Mouse (Mus musculus) embryonic facial prominence, embryonic 13.5 days (tissue): ENCODE measurements around the gene Bcl9l. TPM values are rescaled to one million over a fixed set of nuclear protein-coding genes. Genes with fewer than 3 reads are reported as not detected.

Experiments used
- ATAC-seq: fragments of 200-750 bp; cut with Nextera tagmentation; 2 replicates; pipeline ENCODE4 v1.8.0; 2017; ENCODE audit warnings: low read depth; ENCODE audit not compliant: insufficient number of reproducible peaks, insufficient read depth, low FRiP score, low TSS enrichment
- H3K27ac ChIP-seq: fragments of 300-500 bp; sonication (generic); 2 replicates; pipeline ENCODE4 v1.5.1; 2015; ENCODE audit warnings: moderate library complexity, mild to moderate bottlenecking, inconsistent platforms
- H3K27me3 ChIP-seq: fragments of 300-500 bp; sonication (generic); 2 replicates; pipeline ENCODE4 v1.6.1; 2015; ENCODE audit warnings: mild to moderate bottlenecking, inconsistent platforms
- H3K36me3 ChIP-seq: fragments of 300-500 bp; sonication (generic); 2 replicates; pipeline ENCODE4 v1.6.1; 2015; ENCODE audit warnings: mild to moderate bottlenecking, inconsistent platforms
- H3K4me1 ChIP-seq: fragments of 300-500 bp; sonication (generic); 2 replicates; pipeline ENCODE4 v1.6.1; 2015; ENCODE audit warnings: inconsistent platforms
- H3K4me2 ChIP-seq: fragments of 300-500 bp; sonication (generic); 2 replicates; pipeline ENCODE4 v1.6.1; 2015; ENCODE audit warnings: moderate library complexity, mild to moderate bottlenecking, inconsistent platforms
- H3K4me3 ChIP-seq: fragments of 300-500 bp; sonication (generic); 2 replicates; pipeline ENCODE4 v1.5.1; 2015; ENCODE audit warnings: mild to moderate bottlenecking, inconsistent platforms
- H3K9ac ChIP-seq: fragments of 300-500 bp; sonication (generic); 2 replicates; pipeline ENCODE4 v1.6.1; 2015; ENCODE audit warnings: mild to moderate bottlenecking, inconsistent platforms
- H3K9me3 ChIP-seq: fragments of 300-500 bp; sonication (generic); 2 replicates; pipeline ENCODE4 v1.6.1; 2016; ENCODE audit warnings: inconsistent platforms
- WGBS: fragments of 180-500 bp; shearing (Covaris S2); methylation state at CpG from one replicate; pipeline ENCODE4 v1.1.7; 2015; ENCODE audit warnings: mixed read lengths; 5-methylcytosine and 5-hydroxymethylcytosine counted together
- polyA plus RNA-seq: library from polyadenylated mRNA; unstranded; fragments of >200 nt; fragmentation: Nextera tagmentation; extraction: Ambion mirVana; gene quantifications from 2 replicates; pipeline ENCODE4 v1.2.1, GENCODE M21; 2015

Gene Bcl9l
- polyA plus RNA-seq, 1 experiment from 2014 or later, result 18.2 TPM

- H3K27me3 ChIP-seq, result no peaks in the 10 kb centered on the region
- peaks cover 62% of the 10 kb centered on the region for H3K4me1 ChIP-seq
- WGBS, result 13% methylated on average over 26 of the region's 27 CpGs
- ATAC-seq, result no peak
- peak overlapping the region; percentile 28 for H3K4me3 ChIP-seq
- peak overlapping the region; percentile 57 for H3K9ac ChIP-seq
- peak overlapping the region; percentile 77 for H3K27ac ChIP-seq
- H3K4me2 ChIP-seq, result peak overlapping the region; percentile 54
- peaks cover 48% of the 10 kb centered on the region for H3K36me3 ChIP-seq
- no peaks in the 10 kb centered on the region for H3K9me3 ChIP-seq
These were observed 27.1 kb downstream of the Bcl9l start for GRCm38 (mm10) chr9:44509487-44510354.

DNA sequence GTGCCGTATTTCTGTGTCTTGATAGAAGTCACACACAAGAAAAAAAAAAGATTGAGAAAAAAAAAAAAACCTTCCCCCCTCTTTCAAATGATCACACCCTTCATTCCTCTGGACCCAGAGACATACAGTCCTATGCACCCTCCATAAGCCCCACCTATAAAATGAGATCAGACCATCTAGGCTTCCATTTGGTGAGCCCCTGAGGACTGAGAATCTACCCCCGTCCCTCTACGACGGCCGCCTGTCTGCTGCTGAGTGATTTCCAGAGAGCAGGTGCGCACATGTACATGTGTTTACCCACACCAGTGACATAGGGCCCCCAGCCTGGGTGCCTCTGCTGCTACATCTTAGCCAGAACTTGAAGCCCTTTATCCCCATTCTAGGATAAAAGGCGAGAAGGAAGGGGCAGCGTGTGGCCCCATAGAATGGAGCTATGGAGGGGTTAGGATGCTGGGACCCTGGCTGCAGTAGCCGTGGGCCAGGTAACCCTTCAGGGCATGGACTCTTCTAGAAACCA, 27.8 kb downstream of the Bcl9l start:
- peak overlapping the region; percentile 36; the same call in 1 of the 2 replicates for H3K9ac ChIP-seq
- no peak for ATAC-seq
- H3K4me2 ChIP-seq, result peak overlapping the region; percentile 54
- 35% methylated on average over 9 of the region's 9 CpGs for WGBS
- H3K4me3 ChIP-seq, result no peak overlapping the region
- peak overlapping the region; percentile 36; the same call in 1 of the 2 replicates for H3K27ac ChIP-seq
- H3K4me1 ChIP-seq, result peaks cover 59% of the 10 kb centered on the region
- H3K9me3 ChIP-seq, result no peaks in the 10 kb centered on the region
- peaks cover 42% of the 10 kb centered on the region for H3K36me3 ChIP-seq
- no peaks in the 10 kb centered on the region for H3K27me3 ChIP-seq

GRCm38 (mm10) chr9:44510872-44511601, 28.4 kb downstream of the Bcl9l start:
- Histone ChIP-seq H3K27me3 (no peaks in the 10 kb centered on the region), H3K9ac (peak overlapping the region; percentile 46), H3K9me3 (no peaks in the 10 kb centered on the region), H3K36me3 (peaks cover 35% of the 10 kb centered on the region), H3K4me1 (peaks cover 53% of the 10 kb centered on the region), H3K27ac (peak overlapping the region; percentile 36; the same call in 1 of the 2 replicates), H3K4me2 (no peak overlapping the region), H3K4me3 (no peak overlapping the region)
- no peak for ATAC-seq
- 70% methylated on average over 5 of the region's 5 CpGs for WGBS

GRCm38 (mm10) chr9:44511935-44512716, 29.5 kb downstream of the Bcl9l start:
- WGBS, result 42% methylated on average over 9 of the region's 9 CpGs
- Histone ChIP-seq H3K9me3 (no peaks in the 10 kb centered on the region), H3K4me3 (no peak overlapping the region), H3K9ac (0 out of 2 replicates have a peak overlapping the region, but pooled peaks have one; percentile 36), H3K4me1 (peaks cover 52% of the 10 kb centered on the region), H3K27me3 (no peaks in the 10 kb centered on the region), H3K36me3 (peaks cover 24% of the 10 kb centered on the region), H3K27ac (peak overlapping the region; percentile 86), H3K4me2 (no peak overlapping the region)
- no peak for ATAC-seq

- 47% methylated on average over 3 of the region's 3 CpGs for WGBS
- no peaks in the 10 kb centered on the region for H3K9me3 ChIP-seq
- peak overlapping the region; percentile 86 for H3K27ac ChIP-seq
- H3K4me2 ChIP-seq, result no peak overlapping the region
- no peak for ATAC-seq
- H3K36me3 ChIP-seq, result peaks cover 19% of the 10 kb centered on the region
- no peak overlapping the region for H3K9ac ChIP-seq
- H3K4me3 ChIP-seq, result no peak overlapping the region
- no peaks in the 10 kb centered on the region for H3K27me3 ChIP-seq
- H3K4me1 ChIP-seq, result peaks cover 52% of the 10 kb centered on the region
These were observed 30.0 kb downstream of the Bcl9l start for GRCm38 (mm10) chr9:44512717-44513003.

DNA sequence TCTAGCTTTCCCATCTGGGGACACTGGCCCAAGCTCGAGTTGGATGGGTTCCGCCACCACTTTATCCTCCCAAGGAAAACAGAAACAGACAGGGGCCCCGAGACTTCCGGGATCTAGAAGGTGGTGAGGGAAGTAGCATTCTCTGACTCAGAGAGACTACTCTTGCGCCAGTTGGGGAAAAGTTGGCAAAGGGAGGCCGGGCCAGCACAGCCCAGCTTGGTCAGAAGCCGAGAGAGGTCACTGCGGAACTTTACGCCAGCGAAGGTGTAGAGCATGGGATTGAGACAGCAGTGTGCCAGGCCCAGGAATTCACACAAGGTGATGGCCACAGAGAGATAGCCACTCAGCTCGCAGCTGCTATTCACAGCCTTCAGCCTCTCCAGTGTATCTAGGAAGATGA, 30.5 kb downstream of the Bcl9l start:
- no peaks in the 10 kb centered on the region for H3K27me3 ChIP-seq
- no peak for ATAC-seq
- peaks cover 54% of the 10 kb centered on the region for H3K4me1 ChIP-seq
- H3K9me3 ChIP-seq, result no peaks in the 10 kb centered on the region
- no peak overlapping the region for H3K4me3 ChIP-seq
- 85% methylated on average over 11 of the region's 11 CpGs for WGBS
- no peak overlapping the region for H3K4me2 ChIP-seq
- H3K36me3 ChIP-seq, result peaks cover 14% of the 10 kb centered on the region
- H3K9ac ChIP-seq, result no peak overlapping the region
- H3K27ac ChIP-seq, result peak overlapping the region; percentile 86

GRCm38 (mm10) chr9:44513610-44514009, 31.0 kb downstream of the Bcl9l start:
- Histone ChIP-seq H3K9me3 (no peaks in the 10 kb centered on the region), H3K4me1 (peaks cover 53% of the 10 kb centered on the region), H3K4me2 (no peak overlapping the region), H3K27ac (no peak overlapping the region), H3K36me3 (peaks cover 10% of the 10 kb centered on the region), H3K9ac (no peak overlapping the region), H3K27me3 (no peaks in the 10 kb centered on the region), H3K4me3 (no peak overlapping the region)
- 73% methylated on average over 20 of the region's 20 CpGs for WGBS
- no peak for ATAC-seq

- Histone ChIP-seq H3K9ac (no peak overlapping the region), H3K4me3 (no peak overlapping the region), H3K27me3 (no peaks in the 10 kb centered on the region), H3K4me2 (no peak overlapping the region), H3K4me1 (peaks cover 48% of the 10 kb centered on the region), H3K36me3 (peaks cover 4% of the 10 kb centered on the region), H3K9me3 (no peaks in the 10 kb centered on the region), H3K27ac (no peak overlapping the region)
- ATAC-seq, result no peak
- WGBS, result 89% methylated on average over 5 of the region's 5 CpGs
These were observed 31.5 kb downstream of the Bcl9l start for GRCm38 (mm10) chr9:44514147-44514546.

DNA sequence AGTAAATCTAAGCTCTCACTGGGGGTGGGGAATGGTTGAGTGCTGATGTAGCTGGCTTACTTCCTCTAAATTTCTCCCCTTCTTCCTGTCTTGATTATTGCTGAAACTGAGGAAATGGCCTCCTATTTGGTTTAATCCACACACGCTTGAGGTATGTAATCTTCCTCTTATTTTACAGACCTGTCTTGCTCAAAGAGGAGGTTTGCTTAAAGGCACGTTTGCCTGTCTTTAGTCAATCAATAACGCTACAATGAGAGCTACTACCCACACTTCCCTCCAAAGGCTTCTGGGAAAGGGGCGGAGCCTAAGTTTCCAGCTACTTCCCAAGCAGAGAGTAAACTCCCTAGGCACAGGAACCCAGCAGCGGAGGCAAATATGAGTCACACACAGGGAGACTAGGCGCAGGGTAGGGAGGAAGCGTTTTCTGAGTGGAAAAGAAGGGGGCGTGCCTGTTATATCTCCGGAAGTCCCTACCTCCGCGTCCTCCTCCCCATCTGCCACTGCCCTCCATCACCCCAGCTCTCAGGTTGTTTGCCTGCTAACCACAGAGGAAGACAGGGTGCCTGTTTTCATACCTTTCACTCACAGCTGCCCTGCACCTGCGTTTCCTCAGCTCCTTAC, 32.6 kb downstream of the Bcl9l start:
- Histone ChIP-seq H3K27me3 (no peaks in the 10 kb centered on the region), H3K4me1 (peaks cover 37% of the 10 kb centered on the region), H3K9me3 (no peaks in the 10 kb centered on the region), H3K27ac (no peak overlapping the region), H3K4me2 (no peak overlapping the region), H3K9ac (no peak overlapping the region), H3K36me3 (no peaks in the 10 kb centered on the region), H3K4me3 (no peak overlapping the region)
- ATAC-seq, result no peak
- 66% methylated on average over 12 of the region's 12 CpGs for WGBS

- no peak overlapping the region for H3K27ac ChIP-seq
- peaks cover 30% of the 10 kb centered on the region for H3K4me1 ChIP-seq
- H3K4me2 ChIP-seq, result no peak overlapping the region
- H3K9me3 ChIP-seq, result no peaks in the 10 kb centered on the region
- H3K27me3 ChIP-seq, result no peaks in the 10 kb centered on the region
- no peak for ATAC-seq
- no peak overlapping the region for H3K4me3 ChIP-seq
- H3K36me3 ChIP-seq, result no peaks in the 10 kb centered on the region
- H3K9ac ChIP-seq, result no peak overlapping the region
- WGBS, result 82% methylated on average over 5 of the region's 5 CpGs
These were observed 33.3 kb downstream of the Bcl9l start for GRCm38 (mm10) chr9:44515891-44516290.

- WGBS, result 69% methylated on average over 4 of the region's 4 CpGs
- no peak for ATAC-seq
- Histone ChIP-seq H3K27me3 (no peaks in the 10 kb centered on the region), H3K9me3 (no peaks in the 10 kb centered on the region), H3K4me3 (no peak overlapping the region), H3K4me2 (no peak overlapping the region), H3K36me3 (no peaks in the 10 kb centered on the region), H3K4me1 (peaks cover 17% of the 10 kb centered on the region), H3K9ac (no peak overlapping the region), H3K27ac (no peak overlapping the region)
These were observed 34.7 kb downstream of the Bcl9l start for GRCm38 (mm10) chr9:44517368-44517767.
